Mouse (Mus musculus): ENCODE measurements around the gene Apobec1. TPM values are rescaled to one million over a fixed set of nuclear protein-coding genes. Genes with fewer than 3 reads are reported as not detected.
"Not testable (repeated sequence)": the region's sequence is repeated elsewhere in the genome, so short reads cannot be mapped to it uniquely, and the experiment has no call there.

The Apobec1 gene
- total RNA-seq, 2 experiments from 2014 or later: 4.0 to 7.4 TPM

GRCm38 (mm10) chr6:122556959-122557561 is 45.2 kb downstream of the Apobec1 start:
- peak; percentile 69 for DNase-seq

- no peak for DNase-seq
Measured at GRCm38 (mm10) chr6:122555266-122555665, 47.0 kb downstream of the Apobec1 start.

- no peak for DNase-seq
Measured at GRCm38 (mm10) chr6:122554102-122554501, 48.1 kb downstream of the Apobec1 start.

GRCm38 (mm10) chr6:122553606-122554005 is 48.6 kb downstream of the Apobec1 start, which contains the start of gene Aicda:
TSS of gene Aicda (plus strand) at chr6:122553801.
- no peak for DNase-seq

GRCm38 (mm10) chr6:122545948-122546347 is 56.3 kb downstream of the Apobec1 start:
- DNase-seq: no peak

GRCm38 (mm10) chr6:122545289-122545882 is 56.9 kb downstream of the Apobec1 start:
- DNase-seq: no peak

GRCm38 (mm10) chr6:122544672-122545071 is 57.6 kb downstream of the Apobec1 start:
- no peak for DNase-seq

- DNase-seq: no peak
Measured at GRCm38 (mm10) chr6:122543574-122543973, 58.7 kb downstream of the Apobec1 start.

GRCm38 (mm10) chr6:122542459-122542858 is 59.8 kb downstream of the Apobec1 start:
- not testable (repeated sequence) for DNase-seq

- no peak for DNase-seq
Measured at GRCm38 (mm10) chr6:122539564-122539963, 62.7 kb downstream of the Apobec1 start.

- DNase-seq: no peak
Measured at GRCm38 (mm10) chr6:122534032-122534431, 68.2 kb downstream of the Apobec1 start.

GRCm38 (mm10) chr6:122532883-122533302 is 69.4 kb downstream of the Apobec1 start:
- no peak for DNase-seq

GRCm38 (mm10) chr6:122531466-122532174 is 70.6 kb downstream of the Apobec1 start:
- DNase-seq: no peak

GRCm38 (mm10) chr6:122528136-122528535 is 74.1 kb downstream of the Apobec1 start:
- DNase-seq: no peak

Other genes starting within 250 kb of the Apobec1 start
- gene Rimklb, start 103.7 kb downstream of the Apobec1 start, total RNA-seq (2021): 1 to 10 TPM in 1 of 2 experiments, under 1 TPM in 1; 0.38 to 1.6 TPM
- gene Mfap5, start 96.6 kb downstream of the Apobec1 start, total RNA-seq (2021): 10 to 100 TPM; 54.8 to 64.5 TPM
- not detected for gene Aicda, start 48.6 kb downstream of the Apobec1 start, total RNA-seq (2021)
- gene Gdf3, start 7.6 kb upstream of the Apobec1 start, total RNA-seq (2021): not detected
- gene Dppa3, start 24.0 kb upstream of the Apobec1 start, total RNA-seq (2021): not detected
- under 1 TPM; 0.38 to 0.41 TPM for gene Nanog, start 105.0 kb upstream of the Apobec1 start, total RNA-seq (2021)
- 1 to 10 TPM; 2.0 to 3.3 TPM for gene Slc2a3, start 199.2 kb upstream of the Apobec1 start, total RNA-seq (2021)
- 10 to 100 TPM; 24.6 to 25.3 TPM for gene Foxj2, start 217.5 kb upstream of the Apobec1 start, total RNA-seq (2021)